Mouse (Mus musculus) gastrocnemius, adult 8-10 months (tissue): Measurements from ENCODE around the gene Tfam. TPM values are rescaled to one million over a fixed set of nuclear protein-coding genes. Genes with fewer than 3 reads are reported as not detected.

ENCODE experiments used
- total RNA-seq, 4 experiments: library from RNA; stranded (reverse); gene quantifications; 2 replicates each; pipeline ENCODE4 v1.2.4; 2022

Tfam gene
- total RNA-seq, 4 experiments from 2014 or later, result 46.6 to 55.8 (median 49.7) TPM

Other genes starting within 250 kb of the Tfam start
- gene Bicc1, start 78.6 kb downstream of the Tfam start, total RNA-seq, result 1 to 10 TPM; 4.5 to 8.1 (median 6.4) TPM
- gene Ube2d1, start 47.0 kb upstream of the Tfam start, total RNA-seq, result 100 to 1,000 TPM; 190 to 250 (median 197) TPM
- 100 to 1,000 TPM; 235 to 275 (median 257) TPM for gene Cisd1, start 106.7 kb upstream of the Tfam start, total RNA-seq
- 10 to 100 TPM; 17.3 to 23.6 (median 18.5) TPM for gene Ipmk, start 109.5 kb upstream of the Tfam start, total RNA-seq